Mouse (Mus musculus) megakaryocyte, embryonic 14.5 days (primary cell): Measurements from ENCODE around the gene Ppp2r3a. TPM values are rescaled to one million over a fixed set of nuclear protein-coding genes. Genes with fewer than 3 reads are reported as not detected.
A peak's percentile ranks its signal among the peaks of the same experiment; 100 is the strongest.

ENCODE experiments used
- H3K27me3 ChIP-seq: replicated peaks from 2 replicates; pipeline ENCODE3; 2012; ENCODE audit warnings: inconsistent platforms
- H3K36me3 ChIP-seq: replicated peaks from 2 replicates; pipeline ENCODE3; 2012; ENCODE audit warnings: low read length, inconsistent platforms, mixed read lengths
- H3K4me1 ChIP-seq: 2 replicates; pipeline ENCODE4 v1.6.1; 2012; ENCODE audit warnings: inconsistent platforms
- H3K4me3 ChIP-seq: replicated peaks from 2 replicates; pipeline ENCODE3; 2012; ENCODE audit warnings: moderate library complexity, mild to moderate bottlenecking, inconsistent platforms
- H3K9me3 ChIP-seq: 2 replicates; pipeline ENCODE4 v1.6.1; 2012; ENCODE audit warnings: inconsistent platforms
- FLI1 ChIP-seq: IDR thresholded peaks from 2 replicates; pipeline ENCODE4 v1.6.1; 2012; ENCODE audit warnings: low read length, inconsistent platforms, mixed read lengths
- GATA1 ChIP-seq: IDR thresholded peaks from 3 replicates; pipeline ENCODE4 v1.6.1; 2012; ENCODE audit warnings: mixed read lengths, low read length, inconsistent platforms, borderline replicate concordance
- polyA plus RNA-seq: library from polyadenylated mRNA; stranded (reverse); fragments of >175 nt; gene quantifications from 2 replicates; pipeline ENCODE4 v1.2.3, GENCODE M21; 2012; ENCODE audit warnings: low replicate concordance; ENCODE audit not compliant: insufficient read depth

Gene Ppp2r3a
- polyA plus RNA-seq, 1 experiment: 0.26 TPM

DNA sequence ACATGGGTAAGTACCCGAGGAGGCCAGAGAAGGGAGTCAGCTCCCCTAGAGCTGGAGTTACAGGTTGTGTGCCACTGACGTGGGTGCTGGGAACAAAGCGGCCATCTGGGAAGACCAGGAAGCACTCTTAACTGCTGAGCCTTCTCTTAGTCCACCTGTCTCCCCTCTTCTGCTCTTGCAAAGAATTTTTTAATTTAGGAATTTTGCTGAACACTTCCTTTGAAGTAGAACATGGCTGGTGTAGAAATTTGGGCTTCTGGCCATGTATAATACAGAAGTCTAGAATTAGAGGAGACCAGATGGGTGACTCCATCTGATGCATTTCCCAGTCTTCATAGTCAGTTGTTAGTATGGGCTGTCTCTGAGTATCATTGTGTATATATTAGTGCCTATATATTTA, 167.9 kb downstream of the Ppp2r3a start:
- H3K4me1 ChIP-seq: peaks cover 41% of the 10 kb centered on the region
- no peak for TF ChIP-seq FLI1
- TF ChIP-seq GATA1: no peak
- H3K9me3 ChIP-seq: no peaks in the 10 kb centered on the region
- H3K36me3 ChIP-seq: peaks cover 26% of the 10 kb centered on the region
- H3K4me3 ChIP-seq: no peak overlapping the region
- no peaks in the 10 kb centered on the region for H3K27me3 ChIP-seq

DNA sequence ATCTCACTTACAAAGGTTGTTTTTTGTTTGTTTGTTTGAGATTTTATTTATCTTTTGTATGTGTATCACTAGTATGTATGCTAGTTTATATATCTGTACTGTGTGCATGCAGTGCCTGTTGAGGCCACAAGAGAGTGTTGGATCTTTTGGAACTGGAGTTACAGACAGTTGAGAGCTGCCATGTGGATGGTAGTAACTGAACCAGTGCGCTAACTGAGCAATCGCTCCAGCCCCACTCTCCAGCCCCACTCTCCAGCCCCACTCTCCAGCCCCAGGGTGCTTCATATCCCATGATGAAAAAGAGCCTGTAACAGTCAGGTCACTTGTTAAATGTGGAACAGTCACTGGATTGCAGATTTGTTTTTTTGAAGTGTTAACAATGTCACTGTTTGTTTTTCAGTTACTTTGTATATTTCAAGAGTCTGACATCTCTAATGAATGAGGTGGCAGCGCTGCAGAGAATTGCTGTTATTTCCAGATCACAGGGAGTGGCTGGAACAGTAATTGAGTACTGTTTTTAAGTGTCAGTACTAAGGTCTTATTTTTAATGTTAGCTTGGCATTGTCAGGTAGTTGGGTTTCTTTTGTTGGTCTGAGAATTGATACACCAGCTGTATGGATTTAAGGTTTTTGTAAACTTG, 171.4 kb downstream of the Ppp2r3a start:
- peak overlapping the region; percentile 59 for H3K4me3 ChIP-seq
- no peaks in the 10 kb centered on the region for H3K27me3 ChIP-seq
- peaks cover 34% of the 10 kb centered on the region for H3K36me3 ChIP-seq
- H3K4me1 ChIP-seq: peaks cover 52% of the 10 kb centered on the region
- no peaks in the 10 kb centered on the region for H3K9me3 ChIP-seq
- TF ChIP-seq GATA1 (no peak), FLI1 (no peak)

DNA sequence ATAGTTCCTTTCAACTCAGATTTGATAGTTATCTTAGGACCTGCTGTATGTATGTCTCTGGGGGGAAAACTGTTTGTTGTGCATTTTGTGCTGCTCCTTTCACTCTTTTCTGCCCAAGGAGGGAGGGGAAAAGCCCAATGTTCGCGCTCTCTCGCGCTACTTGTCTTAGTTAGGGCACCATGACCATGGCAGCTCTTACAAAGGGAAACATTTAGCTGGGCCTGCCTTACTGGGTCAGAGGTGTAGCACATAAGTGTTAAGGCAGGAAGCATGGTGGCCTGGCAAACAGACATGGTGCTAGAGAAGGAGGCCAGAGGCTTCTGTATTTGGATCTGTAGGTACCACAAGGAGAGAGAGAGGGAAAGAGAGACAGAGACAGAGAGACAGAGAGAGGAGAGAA, 173.0 kb downstream of the Ppp2r3a start:
- peaks cover 43% of the 10 kb centered on the region for H3K4me1 ChIP-seq
- peaks cover 28% of the 10 kb centered on the region for H3K36me3 ChIP-seq
- H3K27me3 ChIP-seq: no peaks in the 10 kb centered on the region
- H3K4me3 ChIP-seq: peak overlapping the region; percentile 89
- TF ChIP-seq GATA1 (no peak), FLI1 (no peak)
- H3K9me3 ChIP-seq: no peaks in the 10 kb centered on the region

DNA sequence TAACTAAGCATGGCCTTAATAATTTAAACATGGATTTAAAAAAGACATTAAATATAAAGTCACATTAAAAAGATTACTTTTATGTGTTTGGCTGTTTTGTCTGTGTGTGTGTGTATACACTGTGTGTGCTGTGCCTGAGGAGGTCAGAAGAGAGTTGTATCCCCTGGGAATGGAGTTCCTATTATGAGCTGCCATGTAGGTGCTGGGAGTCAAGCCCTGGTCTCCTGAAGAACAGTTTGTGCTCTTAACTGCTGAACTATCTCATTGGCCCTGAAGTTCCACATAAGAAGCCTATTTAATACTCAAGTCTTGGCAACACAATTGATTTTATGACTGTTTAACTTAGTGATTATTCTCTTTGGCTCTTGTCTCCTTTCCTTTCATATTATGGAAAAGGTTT, 174.1 kb downstream of the Ppp2r3a start:
- TF ChIP-seq FLI1: no peak
- TF ChIP-seq GATA1: no peak
- no peaks in the 10 kb centered on the region for H3K27me3 ChIP-seq
- peaks cover 44% of the 10 kb centered on the region for H3K4me1 ChIP-seq
- no peaks in the 10 kb centered on the region for H3K9me3 ChIP-seq
- peak overlapping the region; percentile 98 for H3K4me3 ChIP-seq
- peaks cover 27% of the 10 kb centered on the region for H3K36me3 ChIP-seq

DNA sequence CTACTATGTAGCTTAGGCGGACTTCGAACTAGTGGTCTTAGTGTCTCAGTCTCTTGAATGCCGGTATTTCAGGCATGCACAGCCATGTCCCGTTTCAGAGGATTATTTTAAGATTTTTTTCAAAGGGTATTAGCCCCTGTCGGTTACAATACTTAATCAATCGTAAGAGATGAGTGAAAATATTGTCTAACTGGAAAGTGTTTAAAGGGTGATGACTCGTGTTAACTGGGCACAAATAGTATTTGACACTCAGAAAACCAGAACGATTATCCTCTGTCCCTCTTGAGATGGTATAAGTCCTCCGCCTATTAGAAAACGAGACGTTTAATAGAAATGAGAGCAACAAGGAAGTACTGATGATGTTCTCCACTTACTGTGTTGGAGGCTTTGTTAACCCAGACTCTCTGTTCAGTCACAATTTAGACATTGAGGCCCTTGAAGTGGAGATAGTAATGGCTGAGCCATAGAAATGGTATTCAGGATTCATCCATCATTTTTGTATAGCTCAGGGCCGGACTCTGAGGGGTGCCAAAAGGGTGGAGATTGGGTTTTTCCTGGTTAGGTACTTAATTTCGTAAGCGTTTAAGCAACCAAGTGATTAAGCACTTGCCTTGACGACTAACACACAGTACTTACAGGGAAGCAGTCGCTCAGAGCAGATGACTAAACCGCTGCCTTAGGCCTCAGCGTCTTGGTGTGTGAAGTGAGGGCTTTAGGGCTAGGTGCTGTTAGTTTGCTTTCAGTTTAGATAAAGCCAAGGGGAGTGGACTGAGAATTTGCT, 175.3 kb downstream of the Ppp2r3a start:
- Histone ChIP-seq H3K4me3 (peak overlapping the region; percentile 98), H3K27me3 (no peaks in the 10 kb centered on the region), H3K4me1 (peaks cover 41% of the 10 kb centered on the region), H3K9me3 (no peaks in the 10 kb centered on the region), H3K36me3 (peaks cover 22% of the 10 kb centered on the region)
- no peak for TF ChIP-seq GATA1
- TF ChIP-seq FLI1: no peak

DNA sequence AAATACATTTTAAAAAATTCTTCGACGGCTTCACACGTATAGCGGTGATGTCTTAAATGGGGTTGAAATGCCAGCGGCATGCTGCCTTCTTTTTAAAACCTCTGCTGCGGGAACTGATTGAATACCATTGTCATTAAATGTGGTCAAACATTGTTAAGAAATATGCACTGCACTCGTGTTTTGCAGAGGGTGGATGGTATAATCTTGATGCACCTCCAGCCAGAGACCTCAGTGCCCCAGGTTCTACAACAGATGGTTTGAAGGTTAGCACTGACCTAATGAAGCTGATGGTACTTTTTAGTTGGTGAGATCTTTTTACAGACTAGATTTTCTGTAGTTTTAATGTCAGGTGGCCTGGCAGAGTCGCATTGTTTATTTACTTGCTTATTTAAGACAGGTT, 175.9 kb downstream of the Ppp2r3a start:
- no peak for TF ChIP-seq FLI1
- TF ChIP-seq GATA1: no peak
- Histone ChIP-seq H3K9me3 (no peaks in the 10 kb centered on the region), H3K4me1 (peaks cover 36% of the 10 kb centered on the region), H3K4me3 (peak overlapping the region; percentile 98), H3K36me3 (peaks cover 22% of the 10 kb centered on the region), H3K27me3 (no peaks in the 10 kb centered on the region)

DNA sequence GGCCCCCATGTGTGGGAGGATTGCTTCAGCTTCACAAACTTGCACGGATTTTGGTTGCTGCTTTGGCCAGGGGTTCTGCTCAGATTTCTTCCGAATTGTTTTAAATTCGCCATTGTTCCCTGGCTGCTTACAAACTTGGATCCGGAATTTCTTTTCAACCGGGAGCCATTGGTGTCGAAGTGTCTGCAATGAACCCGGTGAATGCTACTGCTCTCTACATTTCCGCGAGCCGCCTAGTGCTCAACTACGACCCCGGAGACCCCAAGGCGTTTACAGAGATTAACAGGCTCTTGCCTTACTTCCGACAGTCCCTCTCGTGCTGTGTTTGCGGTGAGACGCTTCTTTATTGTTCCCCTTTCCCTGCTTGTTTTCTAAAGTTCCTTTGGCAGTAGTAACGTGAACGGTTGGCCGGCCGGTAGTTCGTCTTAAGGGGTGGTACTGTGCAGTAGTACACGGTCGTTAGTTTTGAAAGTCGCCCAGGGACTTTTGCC, 176.5 kb downstream of the Ppp2r3a start:
- peaks cover 33% of the 10 kb centered on the region for H3K4me1 ChIP-seq
- H3K27me3 ChIP-seq: no peaks in the 10 kb centered on the region
- peaks cover 19% of the 10 kb centered on the region for H3K36me3 ChIP-seq
- 0 out of 2 replicates have a peak, but pooled peaks cover 1% of the 10 kb centered on the region for H3K9me3 ChIP-seq
- TF ChIP-seq GATA1 (no peak), FLI1 (no peak)
- peak overlapping the region; percentile 98 for H3K4me3 ChIP-seq

DNA sequence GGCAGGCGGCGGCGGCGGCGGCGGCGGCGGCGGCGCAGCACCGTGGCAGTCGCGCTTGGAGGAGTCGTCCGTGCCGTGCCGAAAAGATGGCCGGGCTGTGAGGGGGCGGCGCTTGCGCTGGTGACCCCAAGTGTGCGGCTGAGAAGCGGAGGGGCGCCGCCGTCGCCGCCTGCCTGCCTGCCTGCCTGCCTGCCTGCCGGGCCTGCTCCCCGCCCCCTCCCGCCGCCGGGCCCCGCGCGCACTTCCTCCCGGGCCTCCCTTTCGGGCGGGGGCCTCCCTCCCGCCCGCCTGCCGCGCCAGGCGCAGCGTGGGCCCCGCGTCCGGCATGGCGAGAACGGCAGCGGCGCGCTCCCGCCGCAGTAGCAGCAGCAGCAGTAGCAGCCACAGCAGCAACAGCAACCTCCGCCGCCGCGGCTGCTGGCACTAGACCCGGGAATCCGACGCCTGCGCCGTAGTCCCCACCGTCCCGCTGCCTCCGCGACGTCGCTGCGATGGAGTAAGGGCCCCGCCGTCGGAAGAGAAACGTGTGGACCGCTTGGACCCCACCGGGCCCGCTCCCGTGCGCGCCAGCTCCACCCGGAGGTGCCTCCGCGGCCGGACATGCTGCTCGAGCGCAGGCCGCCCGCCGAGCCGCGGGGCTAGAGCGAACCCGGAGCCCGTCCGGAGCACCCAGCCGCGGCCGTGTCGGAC, 177.1 kb downstream of the Ppp2r3a start:
- peaks cover 18% of the 10 kb centered on the region for H3K36me3 ChIP-seq
- peak overlapping the region; percentile 98 for H3K4me3 ChIP-seq
- TF ChIP-seq FLI1 (no peak), GATA1 (no peak)
- H3K27me3 ChIP-seq: no peaks in the 10 kb centered on the region
- H3K4me1 ChIP-seq: peaks cover 26% of the 10 kb centered on the region
- 0 out of 2 replicates have a peak, but pooled peaks cover 6% of the 10 kb centered on the region for H3K9me3 ChIP-seq

DNA sequence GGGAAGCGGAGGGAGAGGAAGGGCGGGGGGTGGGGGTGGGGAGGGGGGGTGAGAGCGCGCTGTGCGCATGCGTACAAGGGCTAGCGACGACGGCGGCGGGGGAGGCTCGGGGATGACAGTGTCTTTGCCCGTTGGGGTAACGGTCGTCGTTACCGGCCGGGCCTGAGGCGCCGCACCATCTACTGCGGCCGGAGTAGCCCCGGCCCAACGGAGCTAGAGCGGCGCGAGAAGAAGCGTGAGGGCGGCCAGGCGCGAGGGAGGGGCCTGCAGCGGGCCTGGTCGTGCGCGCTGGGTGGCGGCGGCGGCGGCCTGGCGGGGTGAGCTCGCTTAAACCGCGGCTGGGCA, 177.6 kb downstream of the Ppp2r3a start, which contains the start of gene Msl2:
Gene Msl2, plus strand, starts transcription at position 115 of the 345 bp plus-strand sequence.
- TF ChIP-seq FLI1: no peak
- no peak for TF ChIP-seq GATA1
- H3K4me1 ChIP-seq: peaks cover 21% of the 10 kb centered on the region
- H3K4me3 ChIP-seq: peak within 1 kb of the TSS; percentile 98
- 0 out of 2 replicates have a peak, but pooled peaks cover 6% of the 10 kb centered on the region for H3K9me3 ChIP-seq
- peaks cover 14% of the 10 kb centered on the region for H3K36me3 ChIP-seq
- no peaks in the 10 kb centered on the region for H3K27me3 ChIP-seq
